Mouse (Mus musculus) leukemia stem cell, adult 10-12 weeks (primary cell): Measurements from ENCODE around the gene Gm3264. TPM values are rescaled to one million over a fixed set of nuclear protein-coding genes. Genes with fewer than 3 reads are reported as not detected.

Experiments used
- polyA plus RNA-seq: library from polyadenylated mRNA; stranded (reverse); fragments of >175 nt; gene quantifications from 2 replicates; pipeline ENCODE4 v1.2.3, GENCODE M21; 2012; ENCODE audit warnings: low replicate concordance

The Gm3264 gene
- polyA plus RNA-seq: not detected in 2 replicates

DNA sequence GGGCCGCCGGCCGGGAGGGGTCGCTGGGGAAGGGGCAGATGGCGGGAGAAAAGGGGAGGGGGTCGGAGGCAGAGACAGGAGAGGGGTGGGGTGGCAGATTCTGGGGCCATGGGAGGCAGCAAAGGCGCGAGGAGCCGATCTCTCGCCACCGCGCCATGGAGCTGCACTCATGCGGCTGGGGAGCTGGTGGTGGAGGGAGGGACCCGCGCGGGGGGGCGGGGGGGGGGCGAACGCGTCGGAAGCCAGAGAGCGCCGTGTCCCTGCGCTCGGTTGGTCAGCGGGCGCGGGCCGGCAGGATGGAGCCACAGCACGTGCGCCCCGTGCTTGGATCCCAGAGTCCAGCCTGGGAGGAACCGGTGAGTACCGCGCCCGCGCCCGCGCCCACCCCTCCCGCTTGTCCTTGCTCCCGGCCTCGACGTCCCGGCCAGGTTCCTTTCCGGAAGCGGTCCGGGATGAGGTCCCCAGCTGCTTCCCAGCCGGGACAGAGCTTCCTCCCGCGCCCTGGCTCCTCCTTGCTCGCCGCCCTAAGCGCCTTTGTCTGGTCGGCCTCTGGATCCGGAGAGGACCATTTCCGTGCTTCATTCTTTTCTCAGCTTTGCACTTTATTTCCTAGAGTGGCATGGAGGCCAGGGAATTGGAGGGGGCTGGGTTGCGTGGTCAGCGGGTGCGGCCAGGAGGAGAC lies at the start of gene Gm3264:
TSS of gene Gm3264 (plus strand) at position 278 of the 682 bp plus-strand sequence.

DNA sequence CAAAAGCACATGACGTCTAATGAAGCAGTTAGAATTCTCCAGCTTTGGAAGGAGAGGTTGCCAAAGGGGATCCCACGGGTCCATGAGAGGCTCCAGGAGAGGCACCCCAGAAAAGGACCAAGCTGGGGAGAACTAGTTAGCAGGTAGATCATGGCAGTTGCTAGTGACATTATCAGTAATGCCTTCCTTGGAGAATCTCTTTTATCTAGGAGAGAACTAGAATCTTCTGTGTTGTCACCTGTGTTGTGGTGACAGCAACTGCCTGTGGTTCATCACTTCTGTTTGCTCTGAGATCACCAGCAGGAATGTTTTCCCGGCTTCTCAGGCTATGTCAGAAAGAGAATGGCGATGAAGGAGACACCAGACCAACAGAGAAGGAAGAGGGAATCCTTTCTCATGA lies 17.6 kb upstream of the Gm3264 start, which contains the start of gene Gm3269:
TSS of gene Gm3269 (plus strand) at position 301 of the 400 bp plus-strand sequence.

DNA sequence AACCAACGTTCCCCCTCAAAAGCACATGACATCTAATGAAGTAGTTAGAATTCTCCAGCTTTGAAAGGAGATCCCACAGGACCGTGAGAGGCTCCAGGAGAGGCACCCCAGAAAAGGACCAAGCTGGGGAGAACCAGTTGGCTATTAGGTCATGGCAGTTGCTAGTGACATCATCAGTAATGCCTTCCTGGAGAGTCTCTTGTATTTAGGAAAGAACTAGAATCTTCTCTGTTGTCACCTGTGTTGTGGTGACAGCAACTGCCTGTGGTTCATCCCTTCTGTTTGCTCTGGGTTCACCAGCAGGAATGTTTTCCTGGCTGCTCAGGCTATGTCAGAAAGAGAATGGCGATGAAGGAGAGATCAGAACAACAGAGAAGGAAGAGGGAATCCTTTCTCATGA lies 36.7 kb downstream of the Gm3264 start, which contains the start of gene Gm3278:
TSS of gene Gm3278 (plus strand) at position 301 of the 400 bp plus-strand sequence.

Other genes with a start within 250 kb of the Gm3264 start
- gene Gm8159, start 223.2 kb upstream of the Gm3264 start, polyA plus RNA-seq: not detected in 2 replicates
- not detected in 2 replicates for gene Gm3239, start 191.4 kb upstream of the Gm3264 start, polyA plus RNA-seq
- gene Gm7876, start 146.3 kb upstream of the Gm3264 start, polyA plus RNA-seq: not detected in 2 replicates
- not detected in 2 replicates for gene Gm3252, start 128.8 kb upstream of the Gm3264 start, polyA plus RNA-seq
- gene Gm9602, start 79.2 kb upstream of the Gm3264 start, polyA plus RNA-seq: not detected in 2 replicates
- not detected in 2 replicates for gene Gm3269, start 17.5 kb upstream of the Gm3264 start, polyA plus RNA-seq
- not detected in 2 replicates for gene Gm3278, start 36.8 kb downstream of the Gm3264 start, polyA plus RNA-seq
- not detected in 2 replicates for gene Gm8297, start 128.4 kb downstream of the Gm3264 start, polyA plus RNA-seq
- not detected in 2 replicates for gene Gm3298, start 160.3 kb downstream of the Gm3264 start, polyA plus RNA-seq
- gene 4930555G01Rik, start 195.1 kb downstream of the Gm3264 start, polyA plus RNA-seq: not detected in 2 replicates
- gene Gm8281, start 215.5 kb downstream of the Gm3264 start, polyA plus RNA-seq: not detected in 2 replicates